Mouse (Mus musculus) v-Abl transformed pro-B cells (cell line): Measurements from ENCODE around the gene Fubp3.

ENCODE experiments used
- in situ Hi-C, 2 experiments: fragments of 400-800 bp; cut with MboI; formaldehyde crosslinking; loops; one replicate each; pipeline ENCODE4 v1.15.1; 2025; ENCODE audit not compliant: unreplicated experiment in 2 of 2

The Fubp3 gene

DNA sequence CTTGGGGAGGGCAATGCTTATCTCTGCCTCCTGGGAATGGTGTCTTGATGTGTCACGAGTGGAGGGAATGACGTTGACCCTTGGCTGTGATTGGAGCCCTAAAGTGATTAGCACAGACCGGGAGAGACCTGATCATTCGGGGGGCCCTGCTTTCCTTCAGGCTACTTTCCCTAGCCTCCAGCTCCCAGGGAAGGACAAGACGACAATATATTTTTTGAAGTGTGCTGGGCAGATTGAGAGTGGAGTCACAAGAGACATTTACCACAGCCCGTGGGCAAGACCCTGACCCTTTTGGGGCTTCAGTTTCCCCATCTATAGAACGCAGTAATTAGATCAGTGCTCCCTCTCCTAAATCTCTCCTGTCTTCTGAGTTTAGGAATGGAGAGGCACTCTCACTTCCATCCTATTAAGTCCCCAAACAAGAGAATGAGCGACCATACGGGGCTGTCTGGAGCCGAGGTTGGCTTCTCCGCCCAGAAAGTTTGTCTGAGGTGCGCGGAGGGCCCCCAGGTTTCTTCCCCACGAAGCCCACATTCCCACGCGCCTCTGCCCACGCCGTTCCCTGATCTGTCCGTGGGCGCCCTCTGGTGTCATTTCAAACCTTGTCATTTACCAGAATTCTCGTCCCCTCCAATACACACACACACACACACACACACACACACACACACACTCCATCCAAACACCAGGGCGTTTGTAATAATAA lies 82.6 kb downstream of the Fubp3 start:
- in situ Hi-C loops: loop anchor here (5.0 kb wide), 1 partner anchor 173 kb away; no protein-coding TSS in a partner anchor

DNA sequence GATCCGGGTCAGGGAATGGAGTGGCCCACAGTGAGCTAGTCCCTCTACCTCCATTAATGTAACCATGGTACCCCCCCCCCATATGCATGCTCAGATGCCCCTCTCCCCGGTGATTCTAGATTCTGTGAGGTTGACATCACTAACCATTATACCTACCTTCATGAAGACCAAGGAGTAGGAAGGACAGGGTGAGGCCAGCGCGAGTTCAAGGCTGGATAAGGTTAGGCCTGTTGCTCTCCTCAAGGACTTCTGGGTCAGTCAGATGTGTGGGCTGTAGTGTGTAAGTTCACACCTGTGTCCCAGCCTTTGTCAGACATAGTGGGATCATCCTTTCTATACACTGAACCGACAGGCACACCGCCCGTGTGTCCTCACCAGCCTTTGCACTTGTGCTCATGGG lies 83.9 kb downstream of the Fubp3 start:
- in situ Hi-C loops: loop anchor here (5.0 kb wide), 1 partner anchor 174 kb away; no protein-coding TSS in a partner anchor

DNA sequence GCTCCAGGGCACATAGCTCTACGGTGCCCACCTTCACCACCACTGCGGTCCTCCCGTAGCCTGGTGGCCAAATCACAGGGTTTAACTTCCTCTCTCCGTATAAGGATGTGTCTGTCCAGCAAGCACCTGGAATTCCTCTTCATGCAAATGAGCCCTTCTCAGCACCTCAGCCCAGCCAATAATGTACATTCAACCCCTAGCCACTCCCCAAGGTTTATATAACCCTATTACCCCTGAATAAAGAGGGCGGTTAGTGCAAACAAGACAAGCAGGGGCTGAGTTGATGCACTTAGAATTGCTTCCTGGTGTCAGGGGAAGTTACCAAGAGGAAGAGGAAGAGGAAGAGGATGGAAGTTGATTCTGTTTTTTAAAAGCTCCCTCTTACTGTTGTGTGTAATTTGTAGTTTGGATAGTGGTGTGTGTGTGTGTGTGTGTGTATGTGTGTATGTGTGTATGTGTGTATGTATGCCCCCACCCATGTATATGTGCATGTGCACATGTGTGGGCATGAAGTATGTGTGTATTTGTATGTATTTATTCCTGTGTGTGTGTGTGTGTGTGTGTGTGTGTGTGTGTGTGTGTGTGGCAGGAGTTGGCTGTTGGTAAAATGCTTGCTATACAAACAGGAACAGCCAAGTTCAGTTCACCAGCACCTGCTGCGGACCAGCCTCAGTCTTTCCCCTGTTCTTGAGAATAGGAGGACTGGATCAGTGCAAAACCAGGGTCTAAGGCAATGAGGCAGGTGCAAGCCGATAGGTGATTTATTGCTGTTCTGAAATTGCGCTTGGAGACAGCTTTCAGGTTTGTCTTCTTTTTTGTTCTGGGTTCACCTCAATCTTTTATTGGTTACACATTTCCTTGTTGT lies 90.7 kb downstream of the Fubp3 start:
- in situ Hi-C loops: no loop called here

DNA sequence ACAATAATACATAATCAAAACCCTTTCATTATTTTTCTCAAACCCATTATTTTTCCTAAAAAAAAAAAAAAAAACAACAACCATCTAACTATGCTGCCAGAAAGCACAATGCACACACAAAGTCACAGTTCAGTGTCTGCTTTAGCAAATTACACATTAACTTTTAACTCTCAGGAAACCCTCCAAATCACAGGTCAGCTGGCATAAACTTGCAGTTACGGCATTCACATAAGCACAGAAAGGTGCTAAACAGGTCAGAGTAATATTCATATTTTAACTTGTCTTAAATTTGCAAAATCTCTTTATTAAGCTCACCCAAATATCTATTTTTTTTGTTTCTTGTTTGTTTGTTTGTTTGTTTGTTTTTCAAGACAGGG lies 91.3 kb downstream of the Fubp3 start:
- in situ Hi-C loops: no loop called here
